Mouse (Mus musculus): ENCODE results near the gene Rspo1.

DNA sequence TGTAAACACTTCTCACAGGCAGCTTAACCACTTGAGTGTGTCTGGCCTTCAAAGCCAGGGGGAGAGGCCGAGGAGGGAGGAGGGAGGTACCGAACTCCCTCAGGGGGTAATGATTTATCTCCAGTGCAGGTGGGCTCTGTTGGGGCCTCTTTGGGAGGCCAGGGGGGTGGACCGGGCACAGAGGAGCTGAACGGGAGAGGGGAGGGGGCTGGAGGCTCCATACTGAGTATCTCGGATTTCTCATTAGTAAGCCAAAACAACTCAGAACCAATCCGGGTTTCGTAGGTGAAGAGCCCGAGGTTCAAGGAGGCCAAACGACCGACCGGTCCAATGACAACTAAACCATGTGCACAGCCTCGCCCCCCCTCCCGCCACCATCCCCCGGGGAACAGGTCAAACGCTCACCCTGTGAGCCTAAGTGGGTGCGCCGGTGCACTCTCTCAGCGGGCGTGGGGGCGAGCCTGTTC lies 3.6 kb downstream of the Rspo1 start:
- no peak for TF ChIP-seq CTCF (IDR thresholded peaks at IDR 0.05; ENCODE audit: extremely low read depth, insufficient read length, insufficient replicate concordance, low read depth, low read length)
- no peak for TF ChIP-seq POLR2A (IDR thresholded peaks at IDR 0.05; ENCODE audit: low read depth, low read length)
